Mouse (Mus musculus) layer of hippocampus, adult 18-20 months (tissue): ENCODE results near the gene Arhgap10. TPM values are rescaled to one million over a fixed set of nuclear protein-coding genes. Genes with fewer than 3 reads are reported as not detected.

Experiments
- DNase-seq, 2 experiments: peaks; one replicate each; pipeline ENCODE4 v3.0.0; 2022; ENCODE audit warnings: low spot score in 2 of 2
- total RNA-seq, 2 experiments: library from RNA; stranded (reverse); gene quantifications; 2 replicates each; pipeline ENCODE4 v1.2.3; 2021

Arhgap10 gene
- total RNA-seq, 2 experiments from 2014 or later, result 11.0 to 11.3 TPM

- no peak for DNase-seq
Observed at GRCm38 (mm10) chr8:77488215-77488606, 29.5 kb downstream of the Arhgap10 start.

- DNase-seq, result no peak
Observed at GRCm38 (mm10) chr8:77487590-77488214, 30.1 kb downstream of the Arhgap10 start.

GRCm38 (mm10) chr8:77486749-77487148 lies 31.0 kb downstream of the Arhgap10 start:
- DNase-seq, result no peak

- DNase-seq, result no peak
Observed at GRCm38 (mm10) chr8:77484817-77485216, 32.9 kb downstream of the Arhgap10 start.

GRCm38 (mm10) chr8:77484266-77484665 lies 33.5 kb downstream of the Arhgap10 start:
- DNase-seq, result no peak

GRCm38 (mm10) chr8:77483676-77484075 lies 34.1 kb downstream of the Arhgap10 start:
- no peak for DNase-seq

GRCm38 (mm10) chr8:77481791-77482190 lies 36.0 kb downstream of the Arhgap10 start:
- no peak for DNase-seq

- DNase-seq, result no peak
Observed at GRCm38 (mm10) chr8:77479995-77480394, 37.8 kb downstream of the Arhgap10 start.

- no peak for DNase-seq
Observed at GRCm38 (mm10) chr8:77478913-77479273, 38.9 kb downstream of the Arhgap10 start.

GRCm38 (mm10) chr8:77478155-77478912 lies 39.4 kb downstream of the Arhgap10 start:
- no peak for DNase-seq

GRCm38 (mm10) chr8:77477684-77478083 lies 40.1 kb downstream of the Arhgap10 start:
- DNase-seq, result no peak

- DNase-seq, result no peak
Observed at GRCm38 (mm10) chr8:77474614-77475013, 43.1 kb downstream of the Arhgap10 start.

GRCm38 (mm10) chr8:77473773-77474172 lies 44.0 kb downstream of the Arhgap10 start:
- DNase-seq, result no peak

GRCm38 (mm10) chr8:77473373-77473772 lies 44.4 kb downstream of the Arhgap10 start:
- no peak for DNase-seq

GRCm38 (mm10) chr8:77461392-77461791 lies 56.4 kb downstream of the Arhgap10 start:
- no peak for DNase-seq

- no peak for DNase-seq
Observed at GRCm38 (mm10) chr8:77460363-77460762, 57.4 kb downstream of the Arhgap10 start.

- no peak for DNase-seq
Observed at GRCm38 (mm10) chr8:77459696-77460095, 58.1 kb downstream of the Arhgap10 start.

GRCm38 (mm10) chr8:77458575-77458974 lies 59.2 kb downstream of the Arhgap10 start:
- DNase-seq, result no peak

- no peak for DNase-seq
Observed at GRCm38 (mm10) chr8:77456263-77456662, 61.5 kb downstream of the Arhgap10 start.

- DNase-seq, result no peak
Observed at GRCm38 (mm10) chr8:77453836-77454235, 63.9 kb downstream of the Arhgap10 start.

GRCm38 (mm10) chr8:77451466-77452382 lies 66.0 kb downstream of the Arhgap10 start:
- no peak for DNase-seq

GRCm38 (mm10) chr8:77451052-77451451 lies 66.7 kb downstream of the Arhgap10 start:
- DNase-seq, result no peak
